Mouse (Mus musculus) heart, embryonic 12.5 days (tissue): Measurements from ENCODE around the gene Ppif. TPM values are rescaled to one million over a fixed set of nuclear protein-coding genes. Genes with fewer than 3 reads are reported as not detected.
A peak's percentile ranks its signal among the peaks of the same experiment; 100 is the strongest.

ENCODE experiments used
- ATAC-seq: fragments of 200-750 bp; cut with Nextera tagmentation; 2 replicates; pipeline ENCODE4 v1.8.0; 2017; ENCODE audit warnings: moderate TSS enrichment, moderate library complexity; ENCODE audit not compliant: insufficient number of reproducible peaks, low FRiP score
- H3K27ac ChIP-seq: fragments of 300-500 bp; sonication (generic); 2 replicates; pipeline ENCODE4 v1.5.1; 2016; ENCODE audit warnings: mild to moderate bottlenecking, moderate library complexity; ENCODE audit not compliant: poor library complexity, severe bottlenecking
- H3K27me3 ChIP-seq: fragments of 300-500 bp; sonication (generic); replicated peaks from 2 replicates; pipeline ENCODE4 v1.6.1; 2016; ENCODE audit warnings: mild to moderate bottlenecking, moderate library complexity
- H3K36me3 ChIP-seq: fragments of 300-500 bp; sonication (generic); 2 replicates; pipeline ENCODE4 v1.6.1; 2016; ENCODE audit warnings: mild to moderate bottlenecking, moderate library complexity
- H3K4me1 ChIP-seq: fragments of 300-500 bp; sonication (generic); replicated peaks from 2 replicates; pipeline ENCODE4 v1.6.1; 2016; ENCODE audit warnings: mild to moderate bottlenecking
- H3K4me2 ChIP-seq: fragments of 300-500 bp; sonication (generic); 2 replicates; pipeline ENCODE4 v1.6.1; 2016; ENCODE audit warnings: mild to moderate bottlenecking, moderate library complexity
- H3K4me3 ChIP-seq: fragments of 300-500 bp; sonication (generic); 2 replicates; pipeline ENCODE4 v1.5.1; 2016; ENCODE audit warnings: mild to moderate bottlenecking
- H3K9ac ChIP-seq: fragments of 300-500 bp; sonication (generic); 2 replicates; pipeline ENCODE4 v1.6.1; 2016; ENCODE audit warnings: mild to moderate bottlenecking, moderate library complexity
- H3K9me3 ChIP-seq: fragments of 300-500 bp; sonication (generic); replicated peaks from 2 replicates; pipeline ENCODE4 v1.6.1; 2016; ENCODE audit warnings: mild to moderate bottlenecking, moderate library complexity
- WGBS: fragments of 180-500 bp; shearing (Covaris S2); methylation state at CpG from one replicate; pipeline ENCODE4 v1.1.7; 2016; 5-methylcytosine and 5-hydroxymethylcytosine counted together
- polyA plus RNA-seq: library from polyadenylated mRNA; unstranded; fragments of >200 nt; fragmentation: Nextera tagmentation; extraction: Ambion mirVana; gene quantifications from 2 replicates; pipeline ENCODE4 v1.2.1, GENCODE M21; 2016

The Ppif gene
- polyA plus RNA-seq, 1 experiment from 2014 or later, result 104 TPM

GRCm38 (mm10) chr14:25718471-25718870 lies 24.5 kb downstream of the Ppif start:
- peak; percentile 60 for ATAC-seq
- 0% methylated on average over 2 of the region's 2 CpGs for WGBS
- Histone ChIP-seq H3K27me3 (no peaks in the 10 kb centered on the region), H3K4me2 (no peak overlapping the region), H3K36me3 (peaks cover 49% of the 10 kb centered on the region), H3K4me3 (no peak overlapping the region), H3K27ac (peak overlapping the region; percentile 15; the same call in 1 of the 2 replicates), H3K9me3 (no peaks in the 10 kb centered on the region), H3K9ac (peak overlapping the region; percentile 24; the same call in 1 of the 2 replicates), H3K4me1 (peaks cover 35% of the 10 kb centered on the region)

GRCm38 (mm10) chr14:25719371-25719770 lies 25.4 kb downstream of the Ppif start:
- Histone ChIP-seq H3K4me2 (no peak overlapping the region), H3K9me3 (no peaks in the 10 kb centered on the region), H3K27me3 (no peaks in the 10 kb centered on the region), H3K27ac (no peak overlapping the region), H3K4me3 (no peak overlapping the region), H3K9ac (no peak overlapping the region), H3K36me3 (peaks cover 40% of the 10 kb centered on the region), H3K4me1 (peaks cover 32% of the 10 kb centered on the region)
- 57% methylated on average over 9 of the region's 9 CpGs for WGBS
- ATAC-seq, result no peak

- Histone ChIP-seq H3K9me3 (no peaks in the 10 kb centered on the region), H3K9ac (no peak overlapping the region), H3K4me2 (no peak overlapping the region), H3K27me3 (no peaks in the 10 kb centered on the region), H3K27ac (no peak overlapping the region), H3K36me3 (peaks cover 23% of the 10 kb centered on the region), H3K4me1 (peaks cover 50% of the 10 kb centered on the region), H3K4me3 (no peak overlapping the region)
- 83% methylated on average over 5 of the region's 5 CpGs for WGBS
- no peak for ATAC-seq
Observed at GRCm38 (mm10) chr14:25720962-25721707, 27.2 kb downstream of the Ppif start.

- H3K36me3 ChIP-seq, result peaks cover 16% of the 10 kb centered on the region
- H3K4me3 ChIP-seq, result no peak overlapping the region
- H3K27me3 ChIP-seq, result no peaks in the 10 kb centered on the region
- WGBS, result 70% methylated on average over 7 of the region's 11 CpGs
- H3K4me2 ChIP-seq, result no peak overlapping the region
- peak overlapping the region; percentile 37; the same call in 1 of the 2 replicates for H3K9ac ChIP-seq
- peak; percentile 54 for ATAC-seq
- H3K9me3 ChIP-seq, result no peaks in the 10 kb centered on the region
- peak overlapping the region; percentile 75 for H3K27ac ChIP-seq
- peaks cover 38% of the 10 kb centered on the region for H3K4me1 ChIP-seq
Observed at GRCm38 (mm10) chr14:25725032-25725497, 31.1 kb downstream of the Ppif start.

- WGBS, result 31% methylated on average over 4 of the region's 4 CpGs
- H3K4me3 ChIP-seq, result no peak overlapping the region
- H3K27me3 ChIP-seq, result no peaks in the 10 kb centered on the region
- H3K9ac ChIP-seq, result no peak overlapping the region
- H3K9me3 ChIP-seq, result no peaks in the 10 kb centered on the region
- no peak; the same call in 1 of the 2 replicates for ATAC-seq
- H3K27ac ChIP-seq, result peak overlapping the region; percentile 75
- no peak overlapping the region for H3K4me2 ChIP-seq
- peaks cover 15% of the 10 kb centered on the region for H3K36me3 ChIP-seq
- peaks cover 38% of the 10 kb centered on the region for H3K4me1 ChIP-seq
Observed at GRCm38 (mm10) chr14:25725690-25726089, 31.7 kb downstream of the Ppif start.

GRCm38 (mm10) chr14:25726226-25727148 lies 32.5 kb downstream of the Ppif start:
- H3K4me2 ChIP-seq, result no peak overlapping the region
- H3K4me1 ChIP-seq, result peaks cover 38% of the 10 kb centered on the region
- 43% methylated on average over 20 of the region's 20 CpGs for WGBS
- no peak overlapping the region for H3K4me3 ChIP-seq
- H3K36me3 ChIP-seq, result peaks cover 10% of the 10 kb centered on the region
- peak overlapping the region; percentile 75; the same call in 1 of the 2 replicates for H3K27ac ChIP-seq
- peak; percentile 40 for ATAC-seq
- no peaks in the 10 kb centered on the region for H3K9me3 ChIP-seq
- no peak overlapping the region for H3K9ac ChIP-seq
- H3K27me3 ChIP-seq, result no peaks in the 10 kb centered on the region

GRCm38 (mm10) chr14:25727149-25727510 lies 33.2 kb downstream of the Ppif start:
- Histone ChIP-seq H3K4me2 (no peak overlapping the region), H3K9ac (no peak overlapping the region), H3K27me3 (no peaks in the 10 kb centered on the region), H3K36me3 (peaks cover 8% of the 10 kb centered on the region; the same call in 1 of the 2 replicates), H3K27ac (peak overlapping the region; percentile 1; the same call in 1 of the 2 replicates), H3K9me3 (no peaks in the 10 kb centered on the region), H3K4me3 (no peak overlapping the region), H3K4me1 (peaks cover 37% of the 10 kb centered on the region)
- peak; percentile 56; the same call in 1 of the 2 replicates for ATAC-seq
- 69% methylated on average over 5 of the region's 5 CpGs for WGBS

GRCm38 (mm10) chr14:25734736-25735716 lies 41.1 kb downstream of the Ppif start:
- Histone ChIP-seq H3K9me3 (no peaks in the 10 kb centered on the region), H3K4me3 (no peak overlapping the region), H3K27me3 (no peaks in the 10 kb centered on the region), H3K4me2 (peak overlapping the region; percentile 6; the same call in 1 of the 2 replicates), H3K27ac (peak overlapping the region; percentile 92), H3K4me1 (peaks cover 60% of the 10 kb centered on the region), H3K36me3 (peaks cover 6% of the 10 kb centered on the region), H3K9ac (peak overlapping the region; percentile 53)
- WGBS, result 26% methylated on average over 17 of the region's 17 CpGs
- ATAC-seq, result peak; percentile 58

GRCm38 (mm10) chr14:25736140-25736539 lies 42.2 kb downstream of the Ppif start:
- H3K9ac ChIP-seq, result peak overlapping the region; percentile 42
- H3K4me3 ChIP-seq, result no peak overlapping the region
- WGBS, result 73% methylated on average over 3 of the region's 3 CpGs
- H3K4me1 ChIP-seq, result peaks cover 71% of the 10 kb centered on the region
- ATAC-seq, result no peak
- no peaks in the 10 kb centered on the region for H3K27me3 ChIP-seq
- H3K4me2 ChIP-seq, result 0 out of 2 replicates have a peak overlapping the region, but pooled peaks have one; percentile 11
- peak overlapping the region; percentile 92 for H3K27ac ChIP-seq
- peaks cover 11% of the 10 kb centered on the region for H3K36me3 ChIP-seq
- no peaks in the 10 kb centered on the region for H3K9me3 ChIP-seq

GRCm38 (mm10) chr14:25736589-25736988 lies 42.6 kb downstream of the Ppif start:
- H3K9ac ChIP-seq, result peak overlapping the region; percentile 42
- ATAC-seq, result peak; percentile 72

More at GRCm38 (mm10) chr14:25736589-25736988, 42.6 kb downstream of the Ppif start:
- peak overlapping the region; percentile 11; the same call in 1 of the 2 replicates for H3K4me2 ChIP-seq
- peak overlapping the region; percentile 92 for H3K27ac ChIP-seq
- no peak overlapping the region for H3K4me3 ChIP-seq
- H3K4me1 ChIP-seq, result peaks cover 75% of the 10 kb centered on the region
- H3K9me3 ChIP-seq, result no peaks in the 10 kb centered on the region
- 16% methylated on average over 6 of the region's 6 CpGs for WGBS
- H3K27me3 ChIP-seq, result no peaks in the 10 kb centered on the region
- H3K36me3 ChIP-seq, result peaks cover 15% of the 10 kb centered on the region
